Mouse (Mus musculus): ENCODE results near the gene Gins3.

DNA sequence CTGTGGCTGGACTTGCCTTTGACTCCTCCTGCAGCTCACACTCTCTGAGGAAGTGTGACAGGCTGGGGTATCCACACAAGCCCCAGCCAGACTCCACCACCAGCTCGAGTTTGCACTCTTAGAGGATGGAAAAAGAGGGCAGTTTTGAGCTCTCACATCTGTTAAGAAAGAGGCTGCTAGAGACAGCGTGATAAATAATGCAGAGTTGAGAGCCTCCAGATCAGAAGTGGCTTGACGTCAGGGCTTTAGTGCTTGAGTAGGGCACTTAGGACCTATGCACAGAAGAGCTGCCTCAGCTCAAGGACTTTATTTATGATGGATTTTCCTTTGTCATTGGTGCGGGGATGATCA, 30.3 kb downstream of the Gins3 start:
- TF ChIP-seq POLR2A (IDR thresholded peaks at IDR 0.05; ENCODE audit: low read depth, low read length): no peak
- no peak for TF ChIP-seq CTCF (conservative IDR thresholded peaks at IDR 0.05; ENCODE audit: insufficient read depth, insufficient read length, low read depth, low read length)

All from kidney, adult 2 months (tissue).